Mouse (Mus musculus) hematopoietic stem cell, adult 5-6 weeks (primary cell): Measurements from ENCODE around the gene Hemk1. TPM values are rescaled to one million over a fixed set of nuclear protein-coding genes. Genes with fewer than 3 reads are reported as not detected.

Experiments used
- ATAC-seq, 2 experiments: fragments of 125-278 bp in 1 of 2; replicated peaks in 1 of 2; 2 replicates each; pipeline ENCODE4 v1.8.0; 2016 to 2017; ENCODE audit warnings: inconsistent platforms in 2 of 2, mild to moderate bottlenecking in 2 of 2, moderate number of reproducible peaks in 2 of 2, low read depth in 1 of 2, moderate TSS enrichment in 1 of 2; ENCODE audit not compliant: low FRiP score in 2 of 2, poor library complexity in 2 of 2, severe bottlenecking in 2 of 2, insufficient read depth in 1 of 2, low TSS enrichment in 1 of 2
- total RNA-seq: library from RNA; stranded (forward); fragments of 172-1452, 232-1000 nt; gene quantifications from 2 replicates; pipeline ENCODE4 v1.2.3, GENCODE M21; 2017

Gene Hemk1
- total RNA-seq, 1 experiment from 2014 or later: 11.5 TPM

DNA sequence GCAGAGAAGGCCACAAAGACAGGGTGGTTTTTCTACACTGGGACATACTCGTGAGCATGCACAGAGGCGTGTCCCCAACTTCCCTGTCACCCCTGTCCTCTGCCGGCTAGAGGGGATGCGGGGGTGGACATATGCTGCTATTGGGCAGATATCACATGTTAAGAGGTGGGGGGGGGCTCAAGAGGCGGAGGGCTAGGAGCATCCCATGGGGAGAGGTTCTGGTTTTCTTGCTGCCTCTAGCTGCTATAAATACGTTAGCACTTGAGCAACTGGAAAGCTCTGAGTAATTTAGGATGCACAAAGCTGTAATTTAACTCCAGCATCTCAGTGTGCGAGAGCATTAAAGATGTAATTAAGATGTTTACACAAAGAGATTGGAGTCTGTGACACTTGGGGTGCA, 11.2 kb upstream of the Hemk1 start:
- ATAC-seq: no peak

DNA sequence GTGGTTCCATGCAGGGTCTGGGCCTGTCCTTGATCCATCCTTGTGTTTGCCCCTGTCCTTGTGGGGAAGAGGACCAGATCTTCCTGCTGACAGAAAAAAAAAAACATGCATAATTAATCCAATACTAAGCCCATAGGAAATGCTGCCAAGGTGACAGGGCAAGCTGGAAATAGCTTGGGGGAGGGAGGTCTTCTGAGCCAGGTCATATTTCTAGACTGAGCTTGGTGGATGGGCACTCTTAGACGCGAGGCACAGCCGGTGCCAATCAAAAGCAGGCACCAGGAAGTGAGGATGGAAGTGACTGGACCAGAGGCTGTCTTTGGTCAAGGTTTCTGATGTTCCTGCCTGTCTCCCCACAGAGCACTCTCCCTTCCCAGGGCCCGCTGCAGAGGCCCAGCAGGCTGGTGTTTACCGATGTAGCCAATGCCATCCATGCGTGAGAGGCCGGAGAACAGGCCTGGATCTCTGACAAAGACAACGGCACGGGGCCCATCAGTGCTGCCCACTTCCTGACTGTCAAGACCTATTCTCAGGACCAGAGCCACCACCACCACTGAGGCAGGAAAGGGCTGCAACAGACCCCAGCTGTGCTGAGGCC, 9.5 kb upstream of the Hemk1 start:
- ATAC-seq: no peak

DNA sequence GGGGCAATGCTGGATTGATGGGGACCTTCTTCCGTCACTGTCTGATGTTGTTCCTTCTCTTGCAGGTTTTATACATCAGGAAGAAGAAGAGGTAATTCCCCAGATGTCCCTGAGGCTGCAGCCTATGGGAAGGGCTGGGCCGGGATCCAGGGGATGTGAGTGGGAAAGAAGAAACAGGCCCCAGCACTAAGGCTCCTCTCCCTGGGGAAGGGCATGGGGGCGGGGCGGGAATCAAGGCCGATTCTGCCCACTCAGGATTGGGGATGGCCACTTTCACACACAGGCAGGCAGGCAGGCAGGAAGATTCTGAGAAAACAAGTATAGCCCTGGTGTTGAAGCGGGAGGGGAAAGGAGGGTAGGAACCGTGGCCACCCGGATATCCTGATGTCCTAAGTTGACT, 7.9 kb upstream of the Hemk1 start:
- no peak for ATAC-seq

DNA sequence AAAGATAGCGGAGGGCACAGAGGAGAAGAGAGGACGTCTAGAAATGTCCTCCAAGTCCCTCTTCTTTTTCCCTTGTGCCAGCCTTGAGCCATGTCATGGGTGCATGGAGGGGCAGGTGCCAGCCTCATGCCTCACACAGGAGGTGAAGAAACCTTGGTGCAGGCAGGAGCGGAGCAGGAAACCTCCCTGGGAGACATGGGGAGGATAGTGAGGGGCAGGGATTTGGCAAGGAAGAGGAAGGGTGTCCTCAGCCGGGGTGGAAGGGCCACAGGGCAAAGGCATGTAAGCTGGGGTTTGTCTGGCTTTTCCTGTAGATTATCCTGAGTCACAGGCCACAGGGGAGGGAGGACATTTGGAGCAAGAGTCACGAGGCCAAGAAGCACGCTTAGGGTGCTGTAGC, 5.9 kb upstream of the Hemk1 start:
- ATAC-seq: no peak

DNA sequence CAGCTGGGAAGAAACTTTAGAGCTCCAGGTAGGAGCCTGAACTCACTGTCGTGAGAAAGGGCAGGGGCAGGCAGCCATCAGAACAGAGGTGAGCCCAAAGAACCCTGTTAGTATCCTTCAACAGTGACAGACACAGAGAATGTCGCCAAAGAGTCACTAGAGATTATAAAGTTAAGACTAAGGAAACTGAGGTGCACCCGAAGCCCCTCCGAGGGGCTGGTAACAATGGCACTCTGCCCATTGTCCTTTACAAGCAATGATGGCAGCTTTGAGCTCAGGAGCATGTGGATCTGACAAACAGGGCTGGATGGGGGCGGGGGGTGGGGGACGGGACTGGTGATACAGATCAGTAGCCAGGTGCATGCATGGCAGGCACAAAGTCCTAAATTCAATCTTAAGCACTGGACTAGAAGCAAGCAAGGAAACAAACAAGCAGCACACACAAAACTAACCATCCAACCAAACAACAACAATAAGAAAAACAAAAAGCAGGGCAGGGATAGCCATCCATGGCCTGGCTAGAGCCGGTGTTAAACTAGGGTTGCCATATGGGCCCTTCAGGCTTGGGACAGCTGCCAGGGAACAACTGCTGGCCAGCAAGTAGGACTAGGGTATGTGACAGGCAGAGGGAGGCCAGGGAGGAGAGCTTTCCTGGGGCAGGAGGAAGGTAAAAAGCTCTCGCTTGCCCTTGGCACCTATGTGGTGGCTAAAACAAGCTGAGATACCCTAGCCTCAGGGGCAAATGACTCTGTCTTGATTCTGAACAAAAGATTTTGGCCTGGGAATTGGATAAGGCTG, 5.2 kb upstream of the Hemk1 start:
- ATAC-seq: no peak

DNA sequence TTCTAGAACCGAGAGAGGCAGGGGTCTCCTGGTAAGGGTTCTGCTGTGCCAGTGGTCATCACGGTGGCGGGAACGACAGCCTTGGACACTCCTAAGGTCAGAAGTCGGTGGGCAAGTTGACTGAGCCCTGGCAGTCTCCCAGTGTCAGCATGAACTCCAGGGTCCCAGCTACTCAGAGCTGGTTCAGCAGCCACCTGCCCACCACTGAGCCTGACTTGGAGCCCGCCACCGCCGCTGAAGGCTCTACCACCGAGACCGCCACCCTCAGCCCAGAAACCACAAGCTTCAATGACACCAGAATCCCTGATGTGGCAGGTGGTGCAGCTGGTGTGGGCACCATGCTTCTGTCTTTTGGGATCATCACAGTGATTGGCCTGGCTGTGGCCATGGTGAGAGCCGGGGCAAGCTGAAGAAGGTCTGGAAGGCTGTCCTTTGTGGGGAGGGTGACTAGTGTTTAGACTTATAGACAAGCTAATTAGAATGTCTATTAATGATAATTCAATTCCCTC, 4.1 kb upstream of the Hemk1 start:
- no peak for ATAC-seq

GRCm38 (mm10) chr9:107340911-107341645, 2.9 kb upstream of the Hemk1 start:
- no peak for ATAC-seq

DNA sequence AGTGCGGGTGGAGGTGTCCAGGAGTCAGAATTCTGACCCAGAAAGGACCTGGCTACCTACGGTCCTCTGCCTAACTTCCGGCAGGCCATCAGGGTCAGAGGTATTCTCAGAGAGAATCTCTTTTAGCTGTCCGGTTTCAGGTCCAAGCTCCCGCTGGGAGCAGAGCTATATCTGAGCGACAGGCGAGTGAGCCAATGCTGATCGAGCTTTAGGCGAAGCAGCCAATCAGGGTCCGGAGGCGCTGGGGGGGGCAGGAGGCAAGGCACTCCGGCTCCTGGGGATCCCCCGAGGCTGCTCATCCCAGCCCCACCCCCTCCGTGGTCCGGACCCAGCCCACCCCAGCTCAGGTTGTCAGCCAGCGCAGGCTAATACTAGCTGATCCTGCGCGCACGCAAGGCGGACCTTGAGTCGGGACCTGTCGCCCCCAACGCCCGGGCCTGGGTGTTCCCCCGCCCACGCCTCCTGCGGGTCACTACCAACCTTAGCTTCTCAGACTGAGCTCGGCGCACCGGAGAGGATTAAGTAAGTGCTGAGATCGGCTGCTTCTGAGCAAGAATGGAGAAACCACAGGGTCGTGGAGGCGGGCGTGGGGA, 2.2 kb upstream of the Hemk1 start, which contains the start of gene 6430571L13Rik:
Gene 6430571L13Rik, plus strand, starts transcription at position 336 of the 593 bp plus-strand sequence.
- ATAC-seq: peak; percentile 80

DNA sequence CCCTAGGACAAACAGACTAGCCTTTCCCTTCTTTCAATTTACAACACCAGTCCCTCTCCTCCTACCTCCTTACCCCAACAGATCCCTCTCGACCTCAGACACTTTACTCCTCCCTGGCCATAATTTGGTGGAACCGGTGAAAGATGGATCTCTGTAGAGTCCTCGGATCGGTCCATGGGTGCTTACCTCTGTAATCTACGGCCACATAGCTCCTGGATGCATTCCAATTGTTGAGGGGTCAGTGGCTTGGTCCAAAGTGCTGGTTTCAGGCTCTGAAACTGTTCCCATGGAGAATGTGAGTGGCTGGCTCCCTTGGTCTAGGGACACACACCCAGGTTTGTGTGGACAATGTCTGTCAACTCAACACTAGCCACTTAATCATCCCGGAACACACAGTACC, 1.8 kb downstream of the Hemk1 start:
- no peak for ATAC-seq

DNA sequence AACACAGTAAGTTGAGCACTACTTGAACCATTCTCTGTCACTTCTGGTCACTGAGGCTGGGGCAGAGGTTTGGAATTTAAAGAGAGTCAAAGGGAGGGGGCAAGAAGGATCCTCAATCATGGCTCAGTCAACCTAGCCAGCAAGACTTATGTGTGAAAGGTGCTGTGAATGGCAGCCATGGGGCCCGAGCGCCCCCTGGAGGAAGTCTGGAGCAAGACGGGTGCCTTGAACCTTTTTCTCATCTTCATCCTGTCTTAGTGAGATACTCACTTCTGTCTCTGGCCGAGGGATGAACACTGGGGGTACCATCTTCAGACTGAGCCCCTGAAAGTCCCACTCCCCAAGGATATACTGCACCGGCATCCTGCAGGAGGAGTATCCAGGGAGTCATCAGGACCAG, 2.2 kb downstream of the Hemk1 start:
- ATAC-seq: peak in 1 of 2 experiments; percentile 43; a peak in 1 of 4 replicates

GRCm38 (mm10) chr9:107335046-107335445, 3.1 kb downstream of the Hemk1 start:
- ATAC-seq: no peak

DNA sequence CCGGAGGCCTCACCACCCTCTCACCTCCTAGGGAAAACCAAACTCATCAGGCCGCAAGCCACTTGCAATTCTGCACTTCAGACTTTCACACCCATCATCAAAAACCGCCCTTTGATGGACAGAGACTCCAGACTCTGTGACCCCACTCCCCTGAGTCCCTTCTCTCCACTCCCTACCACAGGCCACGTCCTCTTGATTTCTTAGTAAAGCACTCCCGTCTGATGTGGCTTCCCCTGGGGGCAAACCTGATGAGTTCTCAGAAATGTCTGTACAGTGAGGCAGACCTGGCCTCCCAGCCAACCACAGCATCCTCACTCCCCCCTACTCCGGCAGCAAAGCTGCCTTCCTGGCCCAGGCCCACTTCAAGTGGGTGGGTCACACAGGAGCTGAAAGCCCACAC, 3.8 kb downstream of the Hemk1 start:
- no peak for ATAC-seq

- 0 out of 4 replicates have a peak, but pooled peaks have one; percentile 20 to 22 for ATAC-seq
Measured at GRCm38 (mm10) chr9:107333686-107334085, 4.5 kb downstream of the Hemk1 start.

DNA sequence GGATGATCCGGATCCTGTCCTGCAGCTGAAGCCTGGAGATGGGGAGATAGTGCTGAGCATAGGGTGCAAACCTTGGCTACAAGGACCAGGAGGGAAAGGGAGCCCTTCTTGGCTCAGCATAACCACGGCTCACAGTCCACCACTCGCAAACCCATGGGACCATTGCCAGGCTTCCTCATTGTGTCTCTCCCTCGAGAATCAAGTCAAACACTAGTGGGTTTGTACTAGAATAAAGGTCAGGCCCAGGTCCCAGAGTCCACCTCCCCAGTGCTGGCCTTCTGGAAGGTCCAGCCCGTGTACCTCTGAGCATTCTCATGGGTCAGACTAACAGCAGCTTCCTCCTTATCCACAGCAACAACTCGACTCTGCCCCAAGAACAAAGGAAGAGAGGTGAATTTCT, 7.4 kb downstream of the Hemk1 start:
- no peak for ATAC-seq

- ATAC-seq: no peak
Measured at GRCm38 (mm10) chr9:107327879-107328620, 10.1 kb downstream of the Hemk1 start.

- no peak for ATAC-seq
Measured at GRCm38 (mm10) chr9:107325904-107326303, 12.2 kb downstream of the Hemk1 start.
